25 mouse cellular contexts compared by ENCODE assay signal in genomic region chr11:45938917-45939316, GRCm38 (mm10). TPM values are rescaled to one million over a fixed set of nuclear protein-coding genes. Genes with fewer than 3 reads are reported as not detected.
DNase-seq lines count a peak whose midpoint lies in the region; ATAC-seq lines count a peak whose summit lies in the region.
"Had no signal": no experiment of that assay in that cellular context is flagged by ENCODE, and none has a peak within 500 bp of the region (broad histone marks: within the 10 kb centered on the region; RNA-seq: fewer than 3 reads in every experiment).

No protein-coding gene starts in this region.

- ATAC-seq in frontal cortex, adult (ENCODE audit: low TSS enrichment): peak; percentile 36; the same call in 1 of the 2 replicates
- ATAC-seq in megakaryocyte, adult 5-6 weeks (ENCODE audit: poor library complexity, severe bottlenecking): peak; percentile 45
- ATAC-seq: activated CD4-positive, CD25-positive, alpha-beta regulatory T cell, adult 4 months; forebrain, embryonic 14.5 days; intestine, embryonic 16.5 days; Patski had no signal

- H3K36me3 ChIP-seq in midbrain, embryonic 10.5 days: peaks cover 50% of the 10 kb centered on the region

- no peak overlapping the region for H3K27ac ChIP-seq in midbrain, embryonic 10.5 days (replicated peaks)
- H3K27ac ChIP-seq: embryonic facial prominence, embryonic 15.5 days; forebrain, embryonic 10.5 days; hindbrain, embryonic 10.5 days; hindbrain, embryonic 15.5 days had no signal

- H3K9me3 ChIP-seq in midbrain, embryonic 10.5 days (replicated peaks): no peaks in the 10 kb centered on the region
- H3K9me3 ChIP-seq: embryonic facial prominence, embryonic 15.5 days; forebrain, embryonic 10.5 days; heart, embryonic 12.5 days; hindbrain, embryonic 10.5 days; hindbrain, embryonic 15.5 days had no signal

- no peak for DNase-seq in frontal cortex, postnatal 36 days (ENCODE audit: low spot score in 2 of 2)
- DNase-seq in adipocyte (ENCODE audit: low spot score): peak; percentile 30
- no peak for DNase-seq in cerebellum, postnatal 4 days (ENCODE audit: low spot score in 2 of 2)
- no peak for DNase-seq in midbrain, embryonic 10.5 days (ENCODE audit: low spot score)
- no peak for DNase-seq in thymus, postnatal 14 days
- DNase-seq in right cerebral cortex, postnatal 36 days (ENCODE audit: low spot score in 2 of 2): no peak
- DNase-seq: adrenal gland, adult 8-10 months; cerebellum, adult 11-12 months; cerebellum, adult 9-11 months; cerebellum, postnatal 36 days; embryo, embryonic 11 days; gastrocnemius, postnatal 10 days had no signal

- no peaks in the 10 kb centered on the region for H3K27me3 ChIP-seq in midbrain, embryonic 10.5 days (ENCODE audit: low read depth, poor library complexity, severe bottlenecking)
- H3K27me3 ChIP-seq: embryonic facial prominence, embryonic 15.5 days; heart, embryonic 12.5 days; hindbrain, embryonic 15.5 days; Patski had no signal

- peaks cover 22% of the 10 kb centered on the region for H3K4me1 ChIP-seq in midbrain, embryonic 10.5 days

- no peak overlapping the region for H3K4me3 ChIP-seq in midbrain, embryonic 10.5 days
- H3K4me3 ChIP-seq: embryonic facial prominence, embryonic 15.5 days; erythroblast, embryonic 14.5 days; forebrain, embryonic 10.5 days; heart, embryonic 12.5 days; hindbrain, embryonic 10.5 days; hindbrain, embryonic 15.5 days had no signal

- WGBS in midbrain, embryonic 10.5 days: 97% methylated on average over 8 of the region's 8 CpGs

RNA-seq across cellular contexts. Expression of gene Lsm11, which starts 5.8 kb away (rescaled TPM):
- 4.1 and 5.8 TPM in 2 replicates for total RNA-seq in megakaryocyte, adult 5-6 weeks (2015)
- 2.8 and 2.9 TPM in 2 replicates for total RNA-seq in megakaryocyte, adult 5-6 weeks (2017)
- 7.3 and 9.1 TPM in 2 replicates for polyA plus RNA-seq in midbrain, embryonic 10.5 days (2016; fragmentation: Nextera tagmentation; extraction: Ambion mirVana)

RNA-seq across cellular contexts. Expression of gene Thg1l, which starts 16.4 kb away (rescaled TPM):
- total RNA-seq in megakaryocyte, adult 5-6 weeks (2015): 6.1 and 9.8 TPM in 2 replicates
- 12.8 and 13.0 TPM in 2 replicates for total RNA-seq in megakaryocyte, adult 5-6 weeks (2017)
- 18.2 and 18.3 TPM in 2 replicates for polyA plus RNA-seq in midbrain, embryonic 10.5 days (2016; fragmentation: Nextera tagmentation; extraction: Ambion mirVana)

RNA-seq across cellular contexts. Expression of gene Sox30, which starts 41.2 kb away (rescaled TPM):
- total RNA-seq in megakaryocyte, adult 5-6 weeks (2015): not detected in 2 replicates
- not detected in 2 replicates for total RNA-seq in megakaryocyte, adult 5-6 weeks (2017)
- polyA plus RNA-seq in midbrain, embryonic 10.5 days (2016; fragmentation: Nextera tagmentation; extraction: Ambion mirVana): 0.05 and 0.09 TPM in 2 replicates
- polyA plus RNA-seq: activated CD4-positive, CD25-positive, alpha-beta regulatory T cell, adult 4 months; erythroblast, embryonic 14.5 days; forebrain, embryonic 10.5 days; heart, embryonic 16.5 days; Patski had no signal
